Mouse (Mus musculus): ENCODE data around the gene Foxn3. TPM values are rescaled to one million over a fixed set of nuclear protein-coding genes. Genes with fewer than 3 reads are reported as not detected.

The Foxn3 gene
- polyA plus RNA-seq, 1 experiment from 2014 or later, result 65.2 TPM

GRCm38 (mm10) chr12:99169925-99170324 is 393.5 kb downstream of the Foxn3 start:
- no peaks in the 10 kb centered on the region for H3K9me3 ChIP-seq
- H3K36me3 ChIP-seq, result no peaks in the 10 kb centered on the region
- no peak overlapping the region for H3K27ac ChIP-seq
- 78% methylated on average over 6 of the region's 6 CpGs for WGBS
- H3K4me3 ChIP-seq, result no peak overlapping the region
- DNase-seq (ENCODE audit: low spot score), result no peak
- no peaks in the 10 kb centered on the region for H3K4me1 ChIP-seq
- H3K27me3 ChIP-seq (ENCODE audit: insufficient read depth, poor library complexity, severe bottlenecking), result no peaks in the 10 kb centered on the region

GRCm38 (mm10) chr12:99166091-99166490 is 397.3 kb downstream of the Foxn3 start:
- H3K27me3 ChIP-seq (ENCODE audit: insufficient read depth, poor library complexity, severe bottlenecking), result no peaks in the 10 kb centered on the region
- 85% methylated on average over 6 of the region's 6 CpGs for WGBS
- no peak overlapping the region for H3K27ac ChIP-seq
- no peaks in the 10 kb centered on the region for H3K9me3 ChIP-seq
- 0 out of 2 replicates have a peak, but pooled peaks cover 5% of the 10 kb centered on the region for H3K4me1 ChIP-seq
- DNase-seq (ENCODE audit: low spot score), result no peak
- H3K36me3 ChIP-seq, result no peaks in the 10 kb centered on the region
- H3K4me3 ChIP-seq, result no peak overlapping the region

GRCm38 (mm10) chr12:99163342-99163682 is 400.1 kb downstream of the Foxn3 start:
- no peak overlapping the region for H3K4me3 ChIP-seq
- no peaks in the 10 kb centered on the region for H3K36me3 ChIP-seq
- no peaks in the 10 kb centered on the region for H3K9me3 ChIP-seq
- H3K27ac ChIP-seq, result no peak overlapping the region
- no peak for DNase-seq (ENCODE audit: low spot score)
- no peaks in the 10 kb centered on the region for H3K27me3 ChIP-seq (ENCODE audit: insufficient read depth, poor library complexity, severe bottlenecking)
- WGBS, result 81% methylated on average over 9 of the region's 9 CpGs
- 0 out of 2 replicates have a peak, but pooled peaks cover 5% of the 10 kb centered on the region for H3K4me1 ChIP-seq

DNA sequence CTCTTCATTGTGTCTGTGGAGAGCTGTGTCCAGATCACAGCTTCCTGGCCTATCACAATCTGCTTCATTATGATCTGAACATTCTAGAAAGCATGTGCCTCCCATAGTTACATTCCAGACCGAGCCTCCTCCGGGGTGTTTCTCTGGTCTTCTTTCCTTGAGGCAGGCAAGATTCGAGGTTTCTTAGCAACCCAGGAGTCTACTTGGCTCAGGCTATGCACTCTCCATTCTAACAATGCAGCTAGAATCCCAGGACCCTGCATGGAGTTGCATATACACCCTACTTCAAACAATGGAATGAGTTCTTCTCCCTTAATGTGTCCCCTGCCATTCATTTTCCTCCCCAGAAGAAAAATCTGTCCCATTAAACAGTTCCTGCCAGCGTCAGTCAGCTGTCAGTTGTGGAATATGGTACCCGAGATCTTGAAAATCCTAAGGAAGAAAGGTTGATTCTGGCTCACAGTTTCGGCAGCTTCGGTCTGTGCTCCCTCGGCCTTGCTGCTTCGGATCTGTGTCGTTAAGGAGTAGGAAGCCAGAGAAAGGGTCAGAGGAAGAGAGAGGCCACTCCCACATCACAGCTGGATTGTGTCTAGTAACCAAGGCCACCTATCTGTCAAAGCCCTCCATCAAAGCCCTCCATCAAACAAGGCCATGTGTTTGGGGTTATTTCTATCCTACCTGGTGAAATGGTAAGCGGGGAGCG is 400.6 kb downstream of the Foxn3 start:
- H3K4me3 ChIP-seq, result no peak overlapping the region
- no peak for DNase-seq (ENCODE audit: low spot score)
- WGBS, result 81% methylated on average over 12 of the region's 12 CpGs
- H3K9me3 ChIP-seq, result no peaks in the 10 kb centered on the region
- no peaks in the 10 kb centered on the region for H3K27me3 ChIP-seq (ENCODE audit: insufficient read depth, poor library complexity, severe bottlenecking)
- no peaks in the 10 kb centered on the region for H3K36me3 ChIP-seq
- H3K27ac ChIP-seq, result no peak overlapping the region
- 0 out of 2 replicates have a peak, but pooled peaks cover 5% of the 10 kb centered on the region for H3K4me1 ChIP-seq

DNA sequence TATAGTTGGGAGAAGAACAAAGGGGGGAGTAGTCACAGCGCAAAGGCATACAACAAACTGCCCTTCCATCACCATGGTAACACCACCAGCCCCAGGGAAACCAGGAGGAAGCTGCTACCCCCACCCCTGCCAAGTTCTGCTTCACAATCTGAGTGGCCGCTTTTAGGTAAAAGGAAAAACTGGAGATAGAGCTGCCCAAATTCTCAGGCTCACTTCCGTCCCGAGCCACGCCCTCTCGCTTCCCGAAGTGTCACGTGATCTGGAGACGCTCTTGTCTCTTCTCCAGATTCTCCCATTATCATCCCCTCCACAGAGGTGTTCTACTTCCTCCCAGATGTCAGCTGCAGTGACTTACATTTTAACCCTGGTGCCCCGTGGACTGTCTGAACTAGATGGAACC is 401.2 kb downstream of the Foxn3 start:
- Histone ChIP-seq H3K27ac (no peak overlapping the region), H3K36me3 (no peaks in the 10 kb centered on the region), H3K4me1 (0 out of 2 replicates have a peak, but pooled peaks cover 5% of the 10 kb centered on the region), H3K9me3 (no peaks in the 10 kb centered on the region), H3K4me3 (no peak overlapping the region), H3K27me3 (ENCODE audit: insufficient read depth, poor library complexity, severe bottlenecking) (no peaks in the 10 kb centered on the region)
- WGBS, result 56% methylated on average over 10 of the region's 10 CpGs
- DNase-seq (ENCODE audit: low spot score), result no peak

GRCm38 (mm10) chr12:99160061-99160460 is 403.3 kb downstream of the Foxn3 start:
- Histone ChIP-seq H3K27me3 (ENCODE audit: insufficient read depth, poor library complexity, severe bottlenecking) (peaks cover 5% of the 10 kb centered on the region; the same call in 1 of the 2 replicates), H3K36me3 (no peaks in the 10 kb centered on the region), H3K27ac (no peak overlapping the region), H3K9me3 (no peaks in the 10 kb centered on the region), H3K4me3 (no peak overlapping the region), H3K4me1 (0 out of 2 replicates have a peak, but pooled peaks cover 5% of the 10 kb centered on the region)
- no peak for DNase-seq (ENCODE audit: low spot score)
- WGBS, result 91% methylated on average over 8 of the region's 8 CpGs

DNA sequence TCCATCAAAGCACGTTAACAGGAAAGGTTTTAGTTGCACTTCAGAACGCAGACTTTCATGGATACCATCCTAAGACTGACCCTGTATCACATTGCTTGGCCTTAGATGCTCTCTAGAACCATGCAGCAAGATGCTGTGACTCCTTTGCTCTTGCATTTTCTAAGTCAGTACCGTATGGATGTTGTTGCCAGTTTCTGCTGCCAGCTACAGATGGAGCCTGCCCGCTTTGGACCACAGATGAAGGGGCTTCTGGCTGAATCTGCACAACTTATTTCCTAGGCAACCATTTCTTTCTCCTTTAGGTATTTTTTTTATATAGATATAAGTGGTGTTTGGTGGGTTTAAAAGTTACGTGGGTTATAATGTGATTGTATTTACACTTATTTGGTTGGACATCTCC is 407.5 kb downstream of the Foxn3 start:
- H3K27ac ChIP-seq, result no peak overlapping the region
- no peak for DNase-seq (ENCODE audit: low spot score)
- H3K27me3 ChIP-seq (ENCODE audit: insufficient read depth, poor library complexity, severe bottlenecking), result peaks cover 5% of the 10 kb centered on the region; the same call in 1 of the 2 replicates
- H3K4me3 ChIP-seq, result no peak overlapping the region
- no peaks in the 10 kb centered on the region for H3K36me3 ChIP-seq
- peaks cover 6% of the 10 kb centered on the region; the same call in 1 of the 2 replicates for H3K4me1 ChIP-seq
- no peaks in the 10 kb centered on the region for H3K9me3 ChIP-seq
- 82% methylated on average over 5 of the region's 5 CpGs for WGBS

DNA sequence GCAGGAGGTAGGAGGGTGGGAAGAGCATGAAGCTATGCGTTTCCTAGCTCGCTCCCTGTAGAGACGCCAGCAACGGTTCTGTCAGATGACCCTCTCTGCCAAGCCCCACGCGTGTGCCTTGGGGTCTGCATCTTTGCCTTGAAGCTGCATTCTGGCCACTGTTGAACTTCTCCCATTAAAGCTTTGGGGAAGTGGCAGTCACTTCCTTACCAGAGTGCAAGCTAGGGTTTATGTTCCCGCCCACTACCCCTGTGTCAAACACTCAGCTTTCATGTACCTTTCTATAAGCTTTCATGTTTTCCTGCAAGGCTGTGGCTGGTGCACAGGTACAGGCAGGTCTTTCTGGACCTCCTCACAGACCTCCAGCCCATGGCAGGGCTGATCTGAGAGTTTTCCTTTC is 409.2 kb downstream of the Foxn3 start:
- Histone ChIP-seq H3K36me3 (no peaks in the 10 kb centered on the region), H3K4me1 (peaks cover 6% of the 10 kb centered on the region; the same call in 1 of the 2 replicates), H3K4me3 (no peak overlapping the region), H3K27me3 (ENCODE audit: insufficient read depth, poor library complexity, severe bottlenecking) (peaks cover 5% of the 10 kb centered on the region; the same call in 1 of the 2 replicates), H3K9me3 (no peaks in the 10 kb centered on the region), H3K27ac (no peak overlapping the region)
- no peak for DNase-seq (ENCODE audit: low spot score)
- 80% methylated on average over 7 of the region's 7 CpGs for WGBS

DNA sequence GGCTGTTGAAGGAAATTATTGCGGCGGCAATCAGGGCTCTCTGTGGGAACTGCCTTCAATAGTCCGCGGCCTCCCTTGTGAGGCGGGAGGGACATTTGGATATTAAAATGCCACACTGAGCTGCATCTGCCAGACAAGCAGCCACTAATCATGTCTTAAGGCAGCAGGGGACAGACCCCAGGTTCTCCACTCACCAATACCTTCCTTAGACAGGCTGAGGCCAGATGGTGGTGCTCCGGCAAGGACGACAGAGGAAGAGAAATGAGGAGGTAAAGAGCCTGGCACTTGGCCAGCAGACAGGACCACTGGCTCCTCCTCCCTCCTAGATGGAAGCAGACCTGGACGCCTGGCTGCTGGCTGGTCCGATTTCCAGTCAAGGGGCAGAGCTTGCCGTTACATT is 409.7 kb downstream of the Foxn3 start:
- no peak for DNase-seq (ENCODE audit: low spot score)
- peaks cover 5% of the 10 kb centered on the region; the same call in 1 of the 2 replicates for H3K27me3 ChIP-seq (ENCODE audit: insufficient read depth, poor library complexity, severe bottlenecking)
- WGBS, result 70% methylated on average over 10 of the region's 10 CpGs
- H3K9me3 ChIP-seq, result no peaks in the 10 kb centered on the region
- H3K4me1 ChIP-seq, result peaks cover 6% of the 10 kb centered on the region; the same call in 1 of the 2 replicates
- H3K27ac ChIP-seq, result no peak overlapping the region
- no peak overlapping the region for H3K4me3 ChIP-seq
- H3K36me3 ChIP-seq, result no peaks in the 10 kb centered on the region

- DNase-seq (ENCODE audit: low spot score), result no peak
- no peak overlapping the region for H3K27ac ChIP-seq
- H3K4me1 ChIP-seq, result peaks cover 6% of the 10 kb centered on the region; the same call in 1 of the 2 replicates
- H3K9me3 ChIP-seq, result no peaks in the 10 kb centered on the region
- H3K4me3 ChIP-seq, result no peak overlapping the region
- H3K36me3 ChIP-seq, result no peaks in the 10 kb centered on the region
- 39% methylated on average over 4 of the region's 4 CpGs for WGBS
- no peaks in the 10 kb centered on the region for H3K27me3 ChIP-seq (ENCODE audit: insufficient read depth, poor library complexity, severe bottlenecking)
These were observed 413.3 kb downstream of the Foxn3 start for GRCm38 (mm10) chr12:99150126-99150525.

DNA sequence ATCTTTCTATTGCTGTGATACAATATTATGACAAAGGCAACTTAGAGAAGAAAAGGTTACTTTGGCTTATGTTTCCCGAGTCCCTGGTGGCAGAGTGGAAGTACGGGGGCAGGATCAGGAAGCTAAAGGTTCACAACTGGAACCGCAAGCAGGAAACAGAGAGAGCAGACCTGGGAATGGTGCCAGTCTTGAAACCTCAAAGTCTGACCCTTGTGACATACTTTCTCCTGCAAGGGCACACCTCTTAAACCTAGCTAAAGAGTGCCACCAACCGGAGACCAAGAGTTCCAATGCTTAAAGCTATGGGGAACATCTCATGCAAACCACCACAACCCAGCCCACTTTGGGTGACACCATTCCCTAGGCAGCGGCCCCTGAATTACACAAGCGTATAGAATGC is 414.2 kb downstream of the Foxn3 start:
- WGBS, result 94% methylated on average over 6 of the region's 6 CpGs
- Histone ChIP-seq H3K27ac (no peak overlapping the region), H3K4me1 (peaks cover 4% of the 10 kb centered on the region; the same call in 1 of the 2 replicates), H3K36me3 (no peaks in the 10 kb centered on the region), H3K4me3 (no peak overlapping the region), H3K9me3 (no peaks in the 10 kb centered on the region), H3K27me3 (ENCODE audit: insufficient read depth, poor library complexity, severe bottlenecking) (no peaks in the 10 kb centered on the region)
- no peak for DNase-seq (ENCODE audit: low spot score)

Data from heart, embryonic 10.5 days (tissue).